Mouse (Mus musculus) gastrocnemius, postnatal 4 days (tissue): Measurements from ENCODE around the gene Dhx34. TPM values are rescaled to one million over a fixed set of nuclear protein-coding genes. Genes with fewer than 3 reads are reported as not detected.

Source experiments
- DNase-seq, 2 experiments: peaks; one replicate each; pipeline ENCODE4 v3.0.0; 2021 to 2022; ENCODE audit warnings: low spot score in 2 of 2, mixed read lengths in 2 of 2
- total RNA-seq, 2 experiments: library from RNA; stranded (reverse); gene quantifications; 2 replicates each; pipeline ENCODE4 v1.2.3; 2021

Gene Dhx34
- total RNA-seq, 2 experiments from 2014 or later: 9.3 to 10.5 TPM

DNA sequence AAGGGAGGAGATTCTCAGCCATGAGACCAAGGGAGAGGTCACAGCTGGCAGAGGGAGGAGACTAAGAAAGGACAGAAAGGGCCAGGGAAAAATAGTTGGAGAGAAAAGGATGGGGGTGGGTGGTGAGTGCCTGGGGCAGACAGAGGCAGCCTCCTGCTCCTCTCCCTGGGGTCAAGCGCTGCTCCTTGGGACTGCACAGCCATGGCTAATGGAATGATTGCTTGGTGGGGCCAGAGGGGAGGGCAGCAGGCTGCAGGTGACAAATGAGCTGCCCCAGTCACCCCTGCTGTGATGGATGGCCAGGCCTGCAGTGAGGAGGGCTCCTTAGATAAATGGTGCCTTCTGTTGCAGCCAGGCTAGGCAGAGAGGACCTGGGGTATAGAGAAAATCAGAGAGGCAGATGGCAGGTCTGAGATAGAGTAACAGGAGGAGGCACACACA, 49.7 kb downstream of the Dhx34 start:
- no peak for DNase-seq

DNA sequence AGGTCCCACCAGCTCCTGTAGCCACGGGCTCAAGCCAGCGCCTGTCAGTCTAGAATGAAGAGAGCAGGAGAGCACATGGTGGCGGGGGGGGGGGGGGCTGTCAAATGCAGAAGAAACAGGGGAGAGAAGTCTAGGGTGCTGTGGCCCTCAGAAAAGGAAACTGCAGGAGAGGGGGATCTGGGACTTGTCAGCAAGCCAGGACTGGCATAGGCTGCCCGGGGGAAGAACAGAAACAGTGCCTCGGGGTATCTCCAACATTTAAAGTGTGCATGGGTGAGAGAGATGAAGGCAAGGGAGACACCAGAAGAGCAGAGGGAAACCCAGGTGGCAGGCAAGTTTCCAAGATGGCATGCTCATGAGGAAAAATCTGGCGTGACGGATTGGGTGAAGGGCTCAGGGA, 59.8 kb downstream of the Dhx34 start:
- DNase-seq: no peak

- no peak for DNase-seq
Measured at GRCm38 (mm10) chr7:16161302-16161701, 60.5 kb downstream of the Dhx34 start.

DNA sequence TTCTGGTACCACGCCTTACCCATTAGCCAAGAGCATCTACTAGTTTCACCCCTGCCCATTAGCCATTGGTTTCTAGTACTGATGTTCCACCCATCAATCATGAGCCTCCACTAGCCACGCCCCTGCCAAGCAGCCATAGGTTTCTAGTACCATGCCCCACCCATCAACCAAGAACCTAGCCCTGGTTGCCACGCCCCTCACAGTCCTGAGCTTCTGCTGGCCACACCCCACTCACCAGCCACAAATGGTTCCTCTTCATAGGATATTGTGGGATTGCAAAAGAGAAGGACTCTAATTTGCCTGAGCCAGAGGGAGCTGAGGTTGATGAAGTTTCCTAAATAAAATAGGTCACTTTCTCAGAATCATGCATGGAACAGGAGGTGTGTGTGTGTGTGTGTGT, 61.1 kb downstream of the Dhx34 start:
- no peak for DNase-seq

DNA sequence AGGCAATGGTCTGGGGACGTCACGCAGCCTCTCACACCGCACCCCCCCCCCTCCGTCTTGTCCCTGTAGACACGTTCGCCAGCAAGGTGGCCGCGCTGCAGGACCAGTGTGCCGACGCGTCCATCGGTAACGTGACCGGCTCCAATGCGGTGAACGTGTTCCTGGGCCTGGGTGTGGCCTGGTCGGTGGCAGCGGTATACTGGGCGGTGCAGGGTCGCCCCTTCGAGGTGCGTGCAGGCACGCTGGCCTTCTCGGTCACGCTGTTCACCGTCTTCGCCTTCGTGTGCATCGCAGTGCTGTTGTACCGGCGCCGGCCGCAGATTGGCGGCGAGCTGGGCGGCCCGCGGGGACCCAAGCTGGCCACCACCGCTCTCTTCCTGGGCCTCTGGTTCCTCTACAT, 63.1 kb downstream of the Dhx34 start:
- DNase-seq: no peak

DNA sequence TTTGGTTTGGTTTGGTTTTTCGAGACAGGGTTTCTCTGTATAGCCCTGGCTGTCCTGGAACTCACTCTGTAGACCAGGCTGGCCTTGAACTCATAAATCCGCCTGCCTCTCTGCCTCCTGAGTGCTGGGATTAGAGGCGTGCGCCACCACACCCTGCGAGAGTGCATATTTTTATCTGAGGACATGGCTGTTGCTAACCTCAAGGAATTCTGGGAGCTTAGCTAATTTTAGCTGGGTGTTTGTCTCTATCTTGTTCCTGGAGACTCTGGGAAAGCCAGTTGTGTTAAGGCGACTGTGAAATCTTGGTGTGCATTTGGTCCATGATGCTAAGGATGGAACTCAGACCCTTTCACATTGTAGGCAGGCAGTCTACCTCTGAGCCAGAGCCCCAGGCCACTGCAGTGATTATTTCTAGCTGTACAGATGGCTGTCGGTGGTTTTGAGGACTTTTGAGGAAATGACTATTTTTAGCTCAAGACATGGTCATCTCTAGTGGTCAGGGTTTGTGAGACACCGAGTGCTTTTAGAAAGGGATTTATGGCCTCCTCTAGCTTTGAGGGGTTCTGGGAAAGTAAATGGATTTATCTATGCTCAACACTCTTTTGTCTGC, 65.6 kb downstream of the Dhx34 start:
- DNase-seq: no peak

- DNase-seq: no peak
Measured at GRCm38 (mm10) chr7:16155132-16155872, 66.5 kb downstream of the Dhx34 start.

- DNase-seq: no peak
Measured at GRCm38 (mm10) chr7:16153522-16153921, 68.3 kb downstream of the Dhx34 start.

DNA sequence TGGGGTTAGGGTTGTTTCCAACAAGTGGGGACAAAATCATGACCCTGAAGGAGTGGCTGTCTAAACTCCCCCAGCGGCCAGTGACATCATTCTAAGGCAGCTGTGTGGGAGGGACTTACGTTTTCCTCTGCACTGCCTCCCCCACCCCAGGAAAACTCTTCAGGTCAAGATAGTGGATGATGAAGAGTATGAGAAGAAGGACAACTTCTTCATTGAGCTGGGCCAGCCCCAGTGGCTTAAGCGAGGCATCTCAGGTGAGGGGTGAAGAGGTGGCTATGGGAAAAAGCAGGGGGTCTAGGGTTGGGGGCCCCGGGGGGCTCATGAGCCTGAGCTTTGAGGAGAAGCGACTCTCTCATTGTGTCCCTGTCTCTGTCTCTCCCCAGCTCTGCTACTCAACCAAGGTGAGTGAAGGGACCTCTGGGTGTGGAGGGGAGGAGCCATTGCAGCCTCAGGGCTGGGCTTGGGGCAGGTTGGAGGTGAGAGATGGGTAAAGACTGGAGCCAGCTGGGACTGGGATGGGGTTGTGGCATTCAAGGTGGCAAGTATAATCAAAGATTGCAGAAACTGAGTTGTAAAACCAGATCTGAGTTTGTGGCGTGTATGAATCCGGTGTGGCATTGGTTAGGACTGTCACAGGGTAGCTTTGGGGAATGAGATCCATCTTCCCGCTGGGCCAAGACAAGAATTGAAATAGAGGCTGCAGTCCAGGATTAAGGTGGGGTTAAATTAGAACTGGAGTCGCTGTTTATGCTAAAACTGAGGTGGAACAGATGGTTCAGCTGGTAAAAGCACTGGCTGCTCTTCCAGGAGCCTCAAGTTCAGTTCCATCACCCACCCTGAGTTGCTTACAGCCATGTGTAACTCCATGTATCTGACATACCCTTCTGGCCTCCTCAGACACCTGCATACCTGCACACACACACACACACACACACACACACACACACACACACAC, 71.4 kb downstream of the Dhx34 start:
- no peak for DNase-seq

- no peak for DNase-seq
Measured at GRCm38 (mm10) chr7:16149241-16149640, 72.6 kb downstream of the Dhx34 start.

DNA sequence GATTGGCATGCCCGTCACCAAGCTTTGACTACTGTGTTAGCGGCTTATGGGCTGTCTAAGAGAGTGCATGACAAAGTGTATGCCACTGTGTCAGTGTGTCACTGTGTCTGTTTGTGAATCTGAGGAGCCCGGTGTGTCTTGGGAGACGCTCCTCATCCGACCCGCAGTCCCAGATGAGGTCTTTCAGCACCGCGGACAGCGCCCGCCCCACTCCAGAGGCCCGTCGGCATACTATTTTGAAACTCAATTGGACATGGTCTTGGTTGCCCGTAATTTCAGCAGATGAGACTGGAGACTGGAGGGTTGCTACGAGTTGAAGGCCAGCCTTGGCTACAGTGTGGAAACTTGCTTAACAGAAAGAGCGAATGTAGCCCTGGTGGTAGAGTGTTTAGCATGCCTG, 74.2 kb downstream of the Dhx34 start:
- DNase-seq: peak; percentile 61 to 76

Other genes with a start within 250 kb of the Dhx34 start
- gene Bicra, start 174.1 kb downstream of the Dhx34 start, total RNA-seq: 10 to 100 TPM; 12.1 to 12.6 TPM
- under 1 TPM in 1 of 2 experiments, not detected in 1; 0.05 TPM for gene Zfp541, start 160.2 kb downstream of the Dhx34 start, total RNA-seq
- gene Napa, start 123.6 kb downstream of the Dhx34 start, total RNA-seq: 100 to 1,000 TPM; 141 to 153 TPM
- gene Kptn, start 102.1 kb downstream of the Dhx34 start, total RNA-seq: 10 to 100 TPM; 11.7 to 13.9 TPM
- 1 to 10 TPM in 1 of 2 experiments, under 1 TPM in 1; 0.54 to 1.1 TPM for gene Slc8a2, start 92.2 kb downstream of the Dhx34 start, total RNA-seq
- gene Meis3, start 46.9 kb downstream of the Dhx34 start, total RNA-seq: 10 to 100 TPM in 1 of 2 experiments, 1 to 10 TPM in 1; 9.5 to 11.7 TPM
- gene C5ar2, start 22.1 kb upstream of the Dhx34 start, total RNA-seq: under 1 TPM; 0.08 to 0.17 TPM
- 1 to 10 TPM; 6.1 to 8.8 TPM for gene C5ar1, start 37.5 kb upstream of the Dhx34 start, total RNA-seq
- gene Inafm1, start 51.6 kb upstream of the Dhx34 start, total RNA-seq: 10 to 100 TPM; 13.8 to 18.8 TPM
- gene Ccdc9, start 64.8 kb upstream of the Dhx34 start, total RNA-seq: 10 to 100 TPM; 45.5 to 59.0 TPM
- 1 to 10 TPM; 9.1 to 9.7 TPM for gene Bbc3, start 86.4 kb upstream of the Dhx34 start, total RNA-seq
- 10 to 100 TPM; 76.3 to 77.6 TPM for gene Sae1, start 165.8 kb upstream of the Dhx34 start, total RNA-seq
- gene Zc3h4, start 178.9 kb upstream of the Dhx34 start, total RNA-seq: 10 to 100 TPM; 49.3 to 51.8 TPM
- 10 to 100 TPM; 21.1 to 27.2 TPM for gene Tmem160, start 230.7 kb upstream of the Dhx34 start, total RNA-seq